Comparison of ENCODE assay signal across 8 mouse cellular contexts in the genomic region with DNA sequence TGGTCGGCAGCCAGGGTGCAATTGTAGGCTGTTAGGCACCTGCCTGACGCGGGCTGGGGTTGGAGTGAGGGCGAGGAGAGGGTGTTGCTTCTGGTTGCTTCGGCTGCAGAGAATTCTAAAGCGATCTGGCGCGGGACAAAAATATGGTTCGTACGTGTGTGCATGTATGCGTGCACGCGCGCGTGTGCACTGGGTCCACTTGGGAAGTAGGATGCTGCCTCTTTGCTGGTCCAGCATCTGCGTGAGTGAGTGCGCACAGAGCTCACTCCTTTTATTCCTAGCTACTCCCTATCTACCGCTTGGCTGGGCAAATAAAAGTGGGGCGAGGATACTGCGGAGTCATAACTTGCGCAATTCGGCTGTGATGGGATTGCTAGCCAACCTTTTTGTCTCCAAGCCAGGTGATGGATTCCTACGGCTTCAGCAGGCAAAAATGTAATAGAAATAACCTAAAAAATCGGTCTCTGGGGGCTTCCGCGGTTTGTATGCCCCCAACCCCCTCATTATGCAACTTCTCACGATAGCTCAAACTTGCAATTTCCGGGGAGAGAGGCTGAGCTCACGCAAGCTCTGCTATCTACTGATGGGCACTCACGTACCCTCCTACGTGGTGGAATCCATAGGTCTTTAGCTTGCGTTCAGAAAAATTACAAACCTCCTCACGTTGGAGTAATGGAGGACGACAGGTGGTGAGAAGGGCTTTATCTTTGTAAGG. TPM values are rescaled to one million over a fixed set of nuclear protein-coding genes. Genes with fewer than 3 reads are reported as not detected.
DNase-seq lines count a peak whose midpoint lies in the region; TF ChIP-seq lines count a peak whose summit lies in the region.

No protein-coding gene starts in this region.

- peak overlapping the region; percentile 94 for H3K4me2 ChIP-seq in myocyte (ENCODE audit: low read depth)

- H3K4me3 ChIP-seq in thymus, adult 2 months (ENCODE audit: control insufficient read depth, insufficient read depth, low read length): peak overlapping the region; percentile 9; the same call in 1 of the 2 replicates
- peak overlapping the region; percentile 35 for H3K4me3 ChIP-seq in cortical plate, adult 2 months (ENCODE audit: insufficient read depth, low read length)
- peak overlapping the region; percentile 97 for H3K4me3 ChIP-seq in myocyte

- H3K27me3 ChIP-seq in thymus, adult 2 months (ENCODE audit: control insufficient read depth, insufficient read depth, low read length): peaks cover 10% of the 10 kb centered on the region; the same call in 1 of the 2 replicates
- no peaks in the 10 kb centered on the region for H3K27me3 ChIP-seq in myocyte (ENCODE audit: control insufficient read depth, insufficient read depth, insufficient read length)

- H3ac ChIP-seq in myocyte (ENCODE audit: control insufficient read depth, insufficient read length): peak overlapping the region; percentile 27

- DNase-seq in thymus, adult 2 months: no peak
- DNase-seq in thymus, postnatal 36 days: no peak
- peak; percentile 39 to 52 for DNase-seq in heart, postnatal 36 days
- peak; percentile 60 to 73 for DNase-seq in left cerebral cortex, postnatal 10 days (ENCODE audit: extremely low spot score in 1 of 2, low spot score in 2 of 2)
- no peak for DNase-seq in gastrocnemius, adult 8-10 months (ENCODE audit: low spot score in 2 of 2)
- no peak for DNase-seq in urinary bladder, adult 2 months (ENCODE audit: low spot score)

- WGBS in thymus, adult 2 months: 3% methylated on average over 34 of the region's 34 CpGs

- TF ChIP-seq CTCF in thymus, adult 2 months (IDR thresholded peaks at IDR 0.05; ENCODE audit: borderline replicate concordance, control insufficient read depth, extremely low read depth, insufficient read depth, low read length, poor library complexity): no peak
- TF ChIP-seq CTCF in cortical plate, adult 2 months (IDR thresholded peaks at IDR 0.05; ENCODE audit: extremely low read depth, insufficient read depth, low read length): no peak

- H3K27ac ChIP-seq in thymus, adult 2 months (ENCODE audit: control insufficient read depth, insufficient read depth, low read length): no peak overlapping the region
- H3K27ac ChIP-seq in cortical plate, adult 2 months (ENCODE audit: insufficient read depth, low read length): peak overlapping the region; percentile 53

- intact Hi-C loops in heart, postnatal 36 days (cut with DNase I): loop anchor here (5.0 to 10.0 kb wide), 2 partner anchors 133 to 500 kb away; no protein-coding TSS in a partner anchor
- intact Hi-C loops in left cerebral cortex, postnatal 10 days (cut with DNase I): loop anchor here (10.0 kb wide), 1 partner anchor 663 kb away; no protein-coding TSS in a partner anchor

- H3K79me2 ChIP-seq in myocyte (ENCODE audit: control insufficient read depth, insufficient read depth): peaks cover 46% of the 10 kb centered on the region

- peaks cover 6% of the 10 kb centered on the region for H3K4me1 ChIP-seq in thymus, adult 2 months (replicated peaks; ENCODE audit: control insufficient read depth, insufficient read depth, low read length)
- 0 out of 2 replicates have a peak, but pooled peaks cover 1% of the 10 kb centered on the region for H3K4me1 ChIP-seq in cortical plate, adult 2 months (ENCODE audit: control insufficient read depth, insufficient read depth, low read length)

- TF ChIP-seq POLR2A in thymus, adult 2 months (IDR thresholded peaks at IDR 0.05; ENCODE audit: control insufficient read depth, extremely low read depth, insufficient read depth, low read length, poor library complexity): no peak
- peak; percentile 91 for TF ChIP-seq POLR2A in cortical plate, adult 2 months (IDR thresholded peaks at IDR 0.05; ENCODE audit: extremely low read depth, insufficient read depth, low read length)
- TF ChIP-seq POLR2A in myocyte (IDR thresholded peaks at IDR 0.05; ENCODE audit: insufficient read length, low read depth): peak; percentile 74

- H3K36me3 ChIP-seq in thymus, adult 2 months (ENCODE audit: control insufficient read depth, insufficient read depth, low read length): no peaks in the 10 kb centered on the region
- peaks cover 6% of the 10 kb centered on the region for H3K36me3 ChIP-seq in myocyte (ENCODE audit: control insufficient read depth, insufficient read depth)

TF ChIP-seq in myocyte, 11 proteins besides CTCF, POLR2A, EP300 and RAD21:
- TF ChIP-seq MYOG (IDR thresholded peaks at IDR 0.05; ENCODE audit: control insufficient read depth in 1 of 3, insufficient read depth in 1 of 3, insufficient read length in 2 of 3, low read depth in 2 of 3): no peak
- peak; percentile 94 for TF ChIP-seq POLR2AphosphoS2 (IDR thresholded peaks at IDR 0.05; ENCODE audit: insufficient read length, low read depth)
- no peak for TF ChIP-seq TCF12 (IDR thresholded peaks at IDR 0.05; ENCODE audit: insufficient read depth, poor library complexity, severe bottlenecking)
- no peak for TF ChIP-seq SRF (IDR thresholded peaks at IDR 0.05; ENCODE audit: control insufficient read depth, insufficient read length, low read depth)
- no peak for TF ChIP-seq MAX (IDR thresholded peaks at IDR 0.05; ENCODE audit: low read depth)
- TF ChIP-seq E2F4 (IDR thresholded peaks at IDR 0.05; ENCODE audit: insufficient read depth): no peak
- TF ChIP-seq TCF3 (IDR thresholded peaks at IDR 0.05; ENCODE audit: insufficient read length, low read depth): no peak
- no peak for TF ChIP-seq USF1 (IDR thresholded peaks at IDR 0.05; ENCODE audit: low read depth)
- TF ChIP-seq CEBPB (IDR thresholded peaks at IDR 0.05; ENCODE audit: insufficient read depth, poor library complexity, severe bottlenecking): peak; percentile 88
- TF ChIP-seq MYOD1 (IDR thresholded peaks at IDR 0.05; ENCODE audit: control insufficient read depth in 1 of 3, insufficient read length in 2 of 3, low read depth in 2 of 3): peak in 1 of 3 experiments; percentile 10
- no peak for TF ChIP-seq REST (IDR thresholded peaks at IDR 0.05; ENCODE audit: insufficient read depth, insufficient read length)

RNA-seq across cellular contexts. Expression of gene Igfbp5, which starts 2.8 kb away (rescaled TPM):
- 27.0 and 58.3 TPM in 2 replicates for polyA plus RNA-seq in thymus, adult 2 months (2012; rRNA removed)
- polyA plus RNA-seq in cortical plate, adult 2 months (2012; rRNA removed): 60.2 and 64.2 TPM in 2 replicates
- 100 to 1,000 TPM in 1 of 2 experiments, 10 to 100 TPM in 1; 95.6 to 123 TPM for total RNA-seq in heart, postnatal 36 days (2021)
- 10 to 100 TPM; 97.0 to 98.9 TPM for total RNA-seq in left cerebral cortex, postnatal 10 days (2021)
- 691 TPM for polyA plus RNA-seq in myocyte (2012; fragmentation: generic; extraction: Trizol)
- total RNA-seq in gastrocnemius, adult 8-10 months (2022): 100 to 1,000 TPM; 100 to 289 (median 178) TPM
- 58.6 and 85.5 TPM in 2 replicates for polyA plus RNA-seq in urinary bladder, adult 2 months (2012; rRNA removed)

RNA-seq across cellular contexts. Expression of gene Igfbp2, which starts 47.6 kb away (rescaled TPM):
- polyA plus RNA-seq in thymus, adult 2 months (2012; rRNA removed): 13.3 and 16.4 TPM in 2 replicates
- 63.0 and 76.3 TPM in 2 replicates for polyA plus RNA-seq in cortical plate, adult 2 months (2012; rRNA removed)
- under 1 TPM in 1 of 2 experiments, not detected in 1; 0.22 TPM for total RNA-seq in heart, postnatal 36 days (2021)
- total RNA-seq in left cerebral cortex, postnatal 10 days (2021): 100 to 1,000 TPM; 109 to 114 TPM
- 83.7 TPM for polyA plus RNA-seq in myocyte (2012; fragmentation: generic; extraction: Trizol)
- under 1 TPM in 3 of 4 experiments, not detected in 1; 0.21 to 0.53 (median 0.29) TPM for total RNA-seq in gastrocnemius, adult 8-10 months (2022)
- polyA plus RNA-seq in urinary bladder, adult 2 months (2012; rRNA removed): 874 and 1,097 TPM in 2 replicates

Comparison
In these comparisons a context has a peak if more than half of its experiments do, and no peak if none do; other contexts are left out.
1. DNase-seq: peak in heart, postnatal 36 days (2 of 2) and left cerebral cortex, postnatal 10 days (2 of 2); none in thymus, adult 2 months (single experiment), thymus, postnatal 36 days (0 of 2), gastrocnemius, adult 8-10 months (0 of 2) and urinary bladder, adult 2 months (single experiment).
2. H3K4me3 ChIP-seq: peak in every context shown above with its lines; median percentile 97 in myocyte; 35 in cortical plate, adult 2 months; 9 in thymus, adult 2 months.
3. RNA of gene Igfbp2, which starts 47.6 kb away (polyA plus RNA-seq): 874 to 1,097 TPM in urinary bladder, adult 2 months; 83.7 TPM in myocyte (single experiment), 63.0 to 76.3 TPM in cortical plate, adult 2 months and 13.3 to 16.4 TPM in thymus, adult 2 months; every median in the first group is over 10 times any median in the second.